Mouse (Mus musculus): ENCODE results near the gene Tacr1.

The Tacr1 gene

DNA sequence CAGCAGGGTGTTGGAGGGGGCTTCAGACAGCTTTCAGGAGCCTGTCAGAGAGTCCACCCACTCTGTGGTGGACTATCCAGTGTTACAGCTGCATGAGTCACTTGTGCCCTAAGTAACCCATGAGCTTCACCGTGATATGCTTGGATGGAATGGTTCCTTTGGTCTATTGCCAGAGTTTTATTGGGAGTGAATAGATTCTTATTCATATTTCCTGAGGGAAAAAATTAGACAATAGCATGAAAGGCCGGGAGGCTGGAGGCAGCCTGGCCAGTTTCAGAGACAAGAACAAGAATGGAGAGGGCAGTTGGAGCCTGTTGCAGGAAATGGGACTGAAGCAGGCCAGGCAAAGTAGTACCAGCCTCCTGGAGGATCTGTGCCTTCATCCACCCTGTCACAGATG is 126.5 kb downstream of the Tacr1 start:
- no peak for DNase-seq

DNA sequence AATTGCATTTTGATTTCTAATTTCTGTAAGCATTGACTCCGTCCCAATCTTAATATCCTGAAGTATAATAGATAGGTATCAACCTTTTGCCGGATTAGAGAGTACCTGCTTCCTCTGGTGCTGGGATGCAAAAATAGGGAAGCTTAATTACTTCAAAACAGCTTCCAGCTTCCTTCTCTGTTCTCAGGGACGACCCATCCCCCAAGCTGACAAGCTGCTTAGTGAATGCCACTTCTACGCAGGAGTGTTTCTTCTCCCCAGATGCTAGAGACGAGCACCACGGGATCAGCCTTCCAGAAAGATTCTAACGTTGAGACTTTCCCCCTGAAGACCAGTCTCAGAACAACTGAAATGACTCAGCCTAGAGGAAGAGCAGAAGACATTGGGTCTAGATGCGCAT is 134.5 kb downstream of the Tacr1 start:
- DNase-seq: no peak

DNA sequence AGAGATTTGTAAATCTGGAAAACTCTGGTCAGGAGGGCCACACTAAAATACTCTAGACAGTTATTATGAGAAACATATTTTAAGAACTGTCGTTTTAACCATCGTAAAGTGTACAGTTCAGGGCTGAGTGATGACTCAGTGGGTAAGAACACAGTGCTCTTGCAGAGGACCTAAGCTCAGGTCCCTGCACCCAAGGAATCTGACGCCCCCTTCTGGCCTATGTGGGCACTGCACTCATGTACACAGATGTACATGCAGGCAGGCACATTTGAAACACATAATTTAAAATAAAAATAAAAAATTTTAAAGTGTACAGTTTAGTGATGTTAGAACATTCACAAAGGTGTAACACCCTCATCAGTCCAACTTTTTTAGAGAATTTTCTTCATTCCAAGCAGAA is 147.1 kb downstream of the Tacr1 start:
- DNase-seq: no peak

DNA sequence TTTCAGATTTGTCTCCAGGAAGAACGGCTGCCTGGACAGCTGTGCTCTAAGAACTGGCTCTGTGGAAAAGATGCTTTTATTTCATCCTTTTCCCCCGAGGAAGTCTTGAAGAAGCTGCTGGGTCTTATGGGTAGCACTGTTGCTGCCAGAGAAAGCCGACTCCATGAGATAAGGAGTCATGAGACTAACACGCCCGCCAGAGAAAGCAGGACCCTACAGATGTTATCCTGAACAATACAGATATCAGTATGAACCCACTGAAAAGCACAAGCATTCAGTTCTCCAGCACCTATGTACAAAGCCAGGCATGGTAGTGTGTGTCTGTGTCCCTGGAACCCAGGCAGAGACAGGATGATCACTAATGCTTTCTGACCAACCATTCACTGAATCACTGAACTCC is 173.3 kb downstream of the Tacr1 start:
- no peak for DNase-seq

DNA sequence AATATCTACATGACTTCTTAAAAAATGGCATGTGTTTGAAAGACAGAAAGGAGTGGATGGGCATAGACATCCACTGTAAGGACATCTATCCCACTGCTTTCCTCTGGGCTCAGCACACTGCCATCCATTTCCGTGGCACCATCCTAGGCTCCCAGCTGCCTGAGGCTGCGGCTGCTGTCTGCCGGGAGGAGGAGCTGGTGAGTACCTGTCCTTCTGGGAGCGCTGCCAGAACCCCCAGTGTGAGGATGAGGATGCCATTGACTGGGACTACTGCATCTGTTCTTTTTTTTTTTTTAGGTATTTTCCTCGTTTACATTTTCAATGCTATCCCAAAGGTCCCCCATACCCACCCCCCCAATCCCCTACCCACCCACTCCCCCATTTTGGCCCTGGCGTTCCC is 183.3 kb downstream of the Tacr1 start:
- DNase-seq: no peak

DNA sequence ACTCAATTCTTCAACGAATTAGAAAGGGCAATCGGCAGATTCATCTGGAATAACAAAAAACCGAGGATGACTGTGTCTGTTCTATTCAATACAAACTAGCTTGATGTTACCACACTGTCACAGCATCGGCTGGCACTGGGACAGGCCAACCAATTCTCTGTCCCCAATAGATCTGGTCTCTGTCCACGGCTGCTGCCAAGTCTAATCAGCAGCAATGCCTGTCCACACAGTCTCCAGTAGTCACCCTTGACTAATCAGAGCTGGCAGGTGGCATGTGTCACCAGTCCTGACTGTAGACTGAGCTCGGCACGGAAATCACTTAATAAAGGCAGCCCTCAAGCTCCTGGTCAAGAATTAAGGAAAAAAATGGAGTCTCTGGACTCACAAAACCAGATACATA is 187.3 kb downstream of the Tacr1 start:
- no peak for DNase-seq

DNA sequence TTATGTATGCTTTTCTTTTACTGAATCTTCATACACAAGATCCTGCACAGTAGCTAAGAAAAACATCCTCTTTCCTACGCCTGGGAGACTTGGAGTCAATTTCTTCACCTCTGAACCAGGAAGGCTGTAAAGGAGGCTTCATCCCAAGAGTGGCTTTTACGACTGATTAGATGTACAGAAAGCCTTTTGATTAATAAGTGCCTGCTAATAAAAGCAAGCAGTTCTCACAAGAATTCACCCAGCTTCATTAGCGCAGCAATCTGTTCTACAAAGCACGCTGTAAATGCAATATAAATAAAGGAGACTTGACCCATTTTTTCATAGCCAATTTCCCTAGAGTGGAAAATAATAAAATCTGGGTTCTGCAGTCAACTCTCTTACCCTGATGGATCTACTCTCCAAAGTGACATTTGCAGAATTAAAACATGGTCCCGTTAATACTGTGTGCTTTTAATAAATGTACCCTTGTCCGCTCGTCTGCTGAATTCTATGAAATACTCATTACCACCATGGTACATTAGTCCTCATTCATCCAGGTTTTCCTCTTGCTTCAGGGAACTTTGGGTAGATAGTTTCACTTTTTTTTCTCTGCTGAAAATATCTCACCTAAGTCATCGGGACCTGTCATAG is 193.4 kb downstream of the Tacr1 start:
- no peak for DNase-seq

DNA sequence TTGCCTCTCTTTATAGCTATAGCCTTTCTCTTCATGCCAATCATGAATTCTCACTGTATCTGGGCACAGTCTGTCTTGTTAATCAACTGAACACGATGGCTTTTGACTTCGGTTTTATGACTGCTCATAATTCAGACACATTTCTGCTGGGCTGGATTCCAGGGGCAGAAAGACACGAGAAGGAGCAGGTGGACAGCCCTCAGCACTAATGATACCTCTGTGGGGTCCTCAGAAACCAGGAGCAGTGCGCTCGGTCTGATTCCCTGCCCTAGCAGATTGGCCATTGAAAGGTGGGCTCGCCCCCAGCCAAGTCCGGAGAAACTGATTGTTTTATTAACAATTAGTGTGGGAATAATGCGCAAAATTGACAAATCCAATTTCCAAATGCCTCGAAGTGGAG is 201.1 kb downstream of the Tacr1 start:
- DNase-seq: no peak

DNA sequence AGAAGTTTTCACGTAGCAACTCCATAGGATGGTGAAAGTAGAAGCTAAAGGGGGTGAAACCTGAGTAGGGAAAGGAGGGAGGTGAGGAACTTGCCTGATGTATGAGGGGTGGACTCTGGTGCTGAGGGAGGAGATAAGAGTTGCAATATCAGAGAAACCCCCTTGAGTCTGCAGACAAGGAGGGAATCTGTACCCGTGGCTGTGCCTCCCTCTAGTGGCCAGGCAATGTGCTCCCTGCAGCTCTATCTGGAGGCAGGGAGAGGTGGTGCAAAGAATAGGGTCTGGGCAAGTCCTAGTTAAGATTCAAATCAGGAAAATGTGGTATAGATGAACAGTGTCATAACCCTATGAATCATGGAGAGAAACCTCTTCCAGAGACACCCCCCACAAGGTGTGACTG is 201.5 kb downstream of the Tacr1 start:
- peak; percentile 19 for DNase-seq

DNA sequence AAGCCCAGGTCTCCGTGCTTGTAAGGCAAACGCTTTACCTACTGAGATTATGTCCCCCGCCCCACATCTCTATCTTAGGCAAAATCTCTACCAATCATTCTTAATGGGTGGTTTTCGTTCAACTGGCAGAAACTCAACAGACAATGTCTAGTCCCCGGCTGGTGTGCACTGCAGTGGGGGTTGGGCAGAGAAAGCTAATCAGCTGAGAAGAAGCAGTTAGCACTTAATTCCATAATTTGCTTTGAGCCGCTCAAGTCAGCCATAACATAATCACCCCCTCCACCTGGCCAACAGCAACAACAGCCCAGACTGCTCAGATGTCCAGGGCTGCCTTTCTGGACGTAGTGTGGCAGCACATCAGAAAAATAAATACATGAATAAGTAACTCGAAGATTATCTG is 202.7 kb downstream of the Tacr1 start:
- no peak for DNase-seq

DNA sequence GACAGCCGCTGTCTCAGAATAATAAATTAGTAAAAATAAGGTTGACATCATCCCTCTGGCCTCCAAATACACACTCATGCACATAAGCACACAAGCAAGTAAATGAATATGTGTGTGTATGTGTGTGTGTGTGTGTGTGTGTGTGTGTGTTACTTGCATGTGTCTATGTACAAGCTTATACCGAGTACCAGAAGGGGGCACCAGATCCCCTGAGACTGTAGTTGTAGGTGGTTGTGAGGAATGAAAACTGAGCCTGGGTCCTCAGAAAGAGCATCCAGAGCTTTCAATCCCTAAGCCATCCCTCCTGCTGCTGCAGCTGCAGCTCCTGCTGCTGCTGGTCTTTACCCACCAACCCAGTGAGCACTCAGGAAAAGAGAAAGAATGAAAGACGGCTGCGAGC is 206.6 kb downstream of the Tacr1 start:
- no peak for DNase-seq

DNA sequence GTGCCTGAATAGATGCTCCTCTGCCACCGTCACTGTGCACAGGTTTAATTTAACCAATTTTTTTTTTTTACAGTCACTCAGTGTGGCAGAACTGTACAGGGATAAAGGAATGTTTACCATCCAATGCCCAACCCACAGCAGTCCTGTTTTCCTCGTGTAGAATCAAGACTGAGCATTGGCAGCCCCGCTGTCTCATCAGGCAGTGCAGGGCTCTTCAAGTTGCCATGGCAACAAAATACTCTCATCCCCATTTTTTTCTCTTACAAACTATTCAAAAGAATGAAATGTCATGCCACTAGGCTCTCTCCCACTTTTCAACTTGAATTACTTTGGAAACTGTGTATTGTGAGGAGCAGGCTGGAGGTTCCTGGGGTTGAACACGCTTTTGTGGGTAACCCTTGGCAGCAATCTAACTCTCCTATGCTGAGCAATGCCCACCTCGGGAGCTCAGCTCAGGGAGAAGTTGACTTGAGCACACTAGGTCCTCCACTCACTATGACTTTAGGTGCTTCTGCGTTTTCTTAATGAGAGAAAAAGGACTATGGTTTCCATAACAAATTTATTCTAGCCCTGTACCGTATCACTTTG is 207.3 kb downstream of the Tacr1 start:
- peak; percentile 34 for DNase-seq

Data from layer of hippocampus, adult 9-11 months (tissue).